Mouse (Mus musculus) ES-Bruce4 (cell line): ENCODE results near the gene Slamf8.

ENCODE experiments used
- CTCF ChIP-seq: IDR thresholded peaks from one replicate; pipeline ENCODE4 v1.8.1; 2011; ENCODE audit warnings: low read depth, low read length
- POLR2A ChIP-seq: IDR thresholded peaks from one replicate; pipeline ENCODE4 v1.8.1; 2011; ENCODE audit warnings: low read length; ENCODE audit not compliant: insufficient read depth

DNA sequence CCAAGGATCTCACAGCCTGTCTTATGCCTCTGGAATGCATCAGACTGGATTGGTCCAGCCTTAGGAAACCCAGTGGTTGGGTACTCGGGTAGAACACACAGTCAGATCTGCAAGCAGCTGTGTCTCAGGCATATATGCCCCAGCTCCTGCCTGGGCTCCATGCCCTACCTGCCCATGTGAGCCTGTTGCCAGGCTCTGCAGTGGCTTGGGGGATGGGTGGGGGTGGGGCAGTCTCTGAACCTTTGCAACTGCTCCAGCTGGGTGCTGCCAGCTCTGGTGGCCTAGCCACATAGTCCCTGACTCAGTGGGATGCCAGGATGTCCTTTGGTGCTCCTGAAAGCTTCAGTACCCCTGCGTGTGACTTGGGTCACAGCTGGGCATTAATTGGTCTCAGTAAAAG, 41.1 kb downstream of the Slamf8 start:
- TF ChIP-seq POLR2A (no peak), CTCF (no peak)
